Mouse (Mus musculus) kidney, adult 10 weeks (tissue): ENCODE measurements around the gene Gpr158. TPM values are rescaled to one million over a fixed set of nuclear protein-coding genes. Genes with fewer than 3 reads are reported as not detected.

Source experiments
- polyA plus RNA-seq: library from polyadenylated mRNA; stranded (reverse); fragments of 350-450 nt; fragmentation: Illumina TruSeq; extraction: RNeasy Lipid Tissue Mini Kit (QIAGEN cat#74804); gene quantifications from one replicate; pipeline ENCODE4 v1.2.3, GENCODE M21; 2014; ENCODE audit warnings: low read depth, low replicate concordance

The Gpr158 gene
- polyA plus RNA-seq: not detected

DNA sequence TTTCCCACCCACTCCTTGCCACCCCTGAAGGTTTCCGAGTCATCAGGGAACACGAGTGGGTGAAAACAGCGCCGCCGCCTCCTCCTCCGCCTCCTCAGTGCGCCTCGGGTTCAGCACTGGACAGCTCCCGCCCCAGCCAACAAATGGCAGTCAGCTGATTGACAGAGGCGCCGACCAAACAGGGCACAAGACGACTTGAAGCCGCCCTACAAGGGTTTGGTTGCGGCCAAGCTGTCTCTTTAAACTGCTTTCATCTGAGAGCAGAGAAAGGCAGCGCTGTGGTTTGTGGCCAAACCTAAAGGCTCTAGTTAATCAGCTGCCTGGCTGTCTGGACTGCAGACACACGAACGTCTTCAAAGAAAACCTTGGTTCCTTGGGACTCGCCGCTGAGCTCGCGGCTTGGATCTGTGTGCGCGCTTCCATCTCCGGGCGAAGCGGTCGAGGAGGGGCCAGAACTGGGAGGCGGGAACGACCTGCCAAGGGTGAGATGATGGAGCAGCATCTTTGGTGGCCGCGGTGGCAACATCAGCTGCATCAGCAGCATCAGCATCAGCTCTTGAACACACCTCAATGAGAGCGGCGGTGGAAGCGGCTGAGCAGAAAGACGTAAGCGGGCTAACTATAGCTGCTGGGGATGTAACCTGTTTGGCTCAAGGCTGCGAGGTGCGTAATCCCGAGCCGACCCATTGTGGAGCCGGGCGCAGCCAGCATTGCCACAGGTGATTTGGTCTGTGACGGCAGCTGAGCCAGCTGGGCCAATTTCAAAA is at the start of gene Gpr158:
Gpr158 (plus strand) TSS at position 198 of the 767 bp plus-strand sequence.

Other genes starting within 250 kb of the Gpr158 start
- 3.1 TPM for gene Enkur, start 162.2 kb upstream of the Gpr158 start, polyA plus RNA-seq
- gene Thnsl1, start 161.8 kb upstream of the Gpr158 start, polyA plus RNA-seq: 13.1 TPM